Mouse (Mus musculus) ES-E14 (cell line): ENCODE data around the gene Nek8.

Source experiments
- CHD2 ChIP-seq: IDR thresholded peaks from 2 replicates; pipeline ENCODE4 v1.6.1; 2014; ENCODE audit warnings: mild to moderate bottlenecking, low read depth, low read length, inconsistent platforms
- HCFC1 ChIP-seq: IDR thresholded peaks from 2 replicates; pipeline ENCODE4 v1.6.1; 2012; ENCODE audit warnings: low read length, inconsistent platforms, borderline replicate concordance; ENCODE audit not compliant: insufficient read depth
- MAFK ChIP-seq: IDR thresholded peaks from 2 replicates; pipeline ENCODE4 v1.6.1; 2014; ENCODE audit warnings: mild to moderate bottlenecking, low read depth, low read length, inconsistent platforms; ENCODE audit not compliant: insufficient read depth
- ZC3H11A ChIP-seq: IDR thresholded peaks from 2 replicates; pipeline ENCODE4 v1.6.1; 2012; ENCODE audit warnings: low read depth, mild to moderate bottlenecking, inconsistent platforms, low read length, borderline replicate concordance
- ZNF384 ChIP-seq: IDR thresholded peaks from 2 replicates; pipeline ENCODE4 v1.6.1; 2012; ENCODE audit warnings: low read depth, low read length, inconsistent platforms

- no peak for TF ChIP-seq CHD2
- no peak for TF ChIP-seq MAFK
- TF ChIP-seq HCFC1: no peak
- no peak for TF ChIP-seq ZC3H11A
- TF ChIP-seq ZNF384: no peak
Measured at GRCm38 (mm10) chr11:78155674-78156073, 20.8 kb downstream of the Nek8 start.
